Mouse (Mus musculus): ENCODE results near the gene Wdfy1.

DNA sequence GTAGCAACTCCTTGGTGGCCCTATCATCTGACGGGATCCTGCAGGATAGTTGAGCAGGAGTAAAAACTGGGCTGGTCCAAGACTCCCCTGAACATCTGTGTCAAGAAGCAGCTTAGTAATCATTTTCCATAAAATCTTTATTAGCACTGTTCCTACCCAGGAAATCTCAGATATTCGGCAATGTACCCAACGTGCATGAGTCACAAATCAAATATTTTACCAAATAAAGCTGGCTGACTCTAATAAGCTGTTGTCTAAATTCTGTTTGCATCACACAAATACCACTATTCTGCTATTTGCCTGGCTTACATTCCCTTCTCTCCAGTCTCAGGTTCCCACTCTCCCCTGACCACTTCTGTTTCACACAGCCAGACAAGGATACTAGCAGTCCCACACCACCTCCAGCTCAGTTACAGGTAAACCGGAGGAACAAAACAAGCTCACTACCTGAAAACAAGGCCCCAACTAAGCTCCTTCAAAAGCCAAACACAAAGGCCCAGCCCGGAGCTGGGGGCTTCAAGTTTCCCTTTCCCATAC, 16.4 kb downstream of the Wdfy1 start:
- TF ChIP-seq CTCF (IDR thresholded peaks at IDR 0.05): no peak
- TF ChIP-seq EP300 (IDR thresholded peaks at IDR 0.05; ENCODE audit: insufficient read depth, low read depth, low read length): no peak

Data from heart, adult 2 months (tissue).